In the genomic region with DNA sequence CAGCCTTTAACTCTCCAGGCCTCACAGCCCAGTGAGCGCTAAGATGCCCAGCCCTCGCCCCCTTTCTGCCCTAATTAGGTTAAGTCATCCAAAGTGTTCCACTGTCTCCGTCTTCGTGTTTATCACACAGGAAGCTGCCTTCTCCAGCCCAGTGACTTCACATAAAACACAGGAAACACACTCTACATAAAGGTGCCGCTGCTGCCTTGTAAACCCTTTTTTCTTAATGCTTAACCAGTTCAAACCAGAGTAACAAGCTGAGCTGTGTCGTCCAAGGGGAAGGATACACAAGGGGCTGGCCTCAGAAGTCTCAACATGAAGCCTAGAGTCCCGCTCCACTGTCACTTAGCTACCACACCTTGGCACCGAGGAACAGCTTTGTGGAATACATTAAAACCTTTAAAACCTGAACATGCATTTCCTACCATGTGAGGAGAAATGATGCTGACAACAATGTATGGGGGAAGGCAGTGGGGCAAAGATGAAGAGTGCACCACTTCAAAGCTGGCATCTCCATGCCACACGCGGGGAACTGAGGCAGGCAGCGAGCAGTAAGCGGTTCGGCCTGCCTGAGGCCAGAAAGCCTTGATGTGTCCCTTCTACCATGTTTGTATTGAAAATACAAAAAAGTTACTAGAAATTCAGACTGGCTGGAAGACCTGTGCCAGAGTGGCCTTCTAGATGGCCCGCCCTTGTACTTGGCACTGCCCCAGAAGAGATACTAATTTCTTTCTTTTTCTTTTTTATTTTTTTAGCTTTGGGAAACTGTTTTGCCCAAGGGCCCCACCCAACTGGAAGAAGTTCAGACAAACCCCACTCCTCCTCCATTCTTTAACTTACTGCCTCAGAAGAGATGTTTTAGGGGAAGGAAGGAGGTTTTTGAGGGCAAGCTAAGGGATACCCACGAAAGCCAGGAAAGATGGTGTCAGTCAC, we compare ENCODE assay signal across 9 mouse cellular contexts. TPM values are rescaled to one million over a fixed set of nuclear protein-coding genes. Genes with fewer than 3 reads are reported as not detected.
A peak's percentile ranks its signal among the peaks of the same experiment; 100 is the strongest.
DNase-seq lines count a peak whose midpoint lies in the region; ATAC-seq and TF ChIP-seq lines count a peak whose summit lies in the region.
"Had no signal": no experiment of that assay in that cellular context is flagged by ENCODE, and none has a peak within 500 bp of the region (broad histone marks: within the 10 kb centered on the region; RNA-seq: fewer than 3 reads in every experiment).

No protein-coding gene starts in this region.

- peaks cover 92% of the 10 kb centered on the region for H3K4me1 ChIP-seq in heart, embryonic 12.5 days (replicated peaks)
- peaks cover 48% of the 10 kb centered on the region for H3K4me1 ChIP-seq in limb, embryonic 14.5 days (ENCODE audit: control insufficient read depth, insufficient read depth, low read length)
- H3K4me1 ChIP-seq in stomach, embryonic 14.5 days (ENCODE audit: control insufficient read depth, insufficient read depth, low read length): peaks cover 92% of the 10 kb centered on the region
- H3K4me1 ChIP-seq in forebrain, embryonic 12.5 days: peaks cover 35% of the 10 kb centered on the region

- intact Hi-C loops in heart, postnatal 25 days (cut with DNase I): no loop called here

- POLR2A ChIA-PET in Patski (lab: Charles Lee): interaction anchor here (0.6 to 2.3 kb wide), 10 partner anchors 12 to 86 kb away, joined by 3 to 6 read pairs (median 3); no protein-coding TSS in a partner anchor

- peak overlapping the region; percentile 17; the same call in 1 of the 2 replicates for H3K9ac ChIP-seq in heart, embryonic 12.5 days
- H3K9ac ChIP-seq in limb, embryonic 14.5 days (ENCODE audit: low read depth, low read length, severe bottlenecking): no peak overlapping the region
- no peak overlapping the region for H3K9ac ChIP-seq in stomach, embryonic 14.5 days (replicated peaks; ENCODE audit: low read depth, low read length)
- H3K9ac ChIP-seq in forebrain, embryonic 12.5 days: no peak overlapping the region
- H3K9ac ChIP-seq: forebrain, embryonic 13.5 days had no signal

- H3K9me3 ChIP-seq in heart, embryonic 12.5 days (replicated peaks): no peaks in the 10 kb centered on the region
- no peaks in the 10 kb centered on the region for H3K9me3 ChIP-seq in limb, embryonic 14.5 days (ENCODE audit: control insufficient read depth, low read length)
- no peaks in the 10 kb centered on the region for H3K9me3 ChIP-seq in stomach, embryonic 14.5 days (ENCODE audit: control insufficient read depth, low read depth, low read length)
- no peaks in the 10 kb centered on the region for H3K9me3 ChIP-seq in forebrain, embryonic 12.5 days
- H3K9me3 ChIP-seq: forebrain, embryonic 13.5 days had no signal

- no peak overlapping the region for H3K4me3 ChIP-seq in heart, embryonic 12.5 days
- no peak overlapping the region for H3K4me3 ChIP-seq in limb, embryonic 14.5 days (replicated peaks; ENCODE audit: low read length)
- no peak overlapping the region for H3K4me3 ChIP-seq in stomach, embryonic 14.5 days (ENCODE audit: low read depth, low read length)
- no peak overlapping the region for H3K4me3 ChIP-seq in forebrain, embryonic 12.5 days (replicated peaks)
- H3K4me3 ChIP-seq: forebrain, embryonic 13.5 days had no signal

- WGBS in heart, embryonic 12.5 days: 66% methylated on average over 15 of the region's 15 CpGs
- 55% methylated on average over 15 of the region's 15 CpGs for WGBS in limb, embryonic 14.5 days
- 80% methylated on average over 15 of the region's 15 CpGs for WGBS in stomach, embryonic 14.5 days
- WGBS in forebrain, embryonic 12.5 days: 78% methylated on average over 15 of the region's 15 CpGs

- H3K4me2 ChIP-seq in heart, embryonic 12.5 days: no peak overlapping the region
- H3K4me2 ChIP-seq in limb, embryonic 14.5 days (replicated peaks; ENCODE audit: low read depth, low read length, severe bottlenecking): no peak overlapping the region
- no peak overlapping the region for H3K4me2 ChIP-seq in stomach, embryonic 14.5 days (replicated peaks; ENCODE audit: low read depth, low read length)
- H3K4me2 ChIP-seq in forebrain, embryonic 12.5 days: no peak overlapping the region
- H3K4me2 ChIP-seq: forebrain, embryonic 13.5 days had no signal

- no peak for TF ChIP-seq CTCF in Patski (IDR thresholded peaks at IDR 0.05)

- H3K27me3 ChIP-seq in heart, embryonic 12.5 days (replicated peaks): no peaks in the 10 kb centered on the region
- no peaks in the 10 kb centered on the region for H3K27me3 ChIP-seq in Patski
- H3K27me3 ChIP-seq in limb, embryonic 14.5 days (ENCODE audit: control insufficient read depth, insufficient read depth, low read length): no peaks in the 10 kb centered on the region
- no peaks in the 10 kb centered on the region for H3K27me3 ChIP-seq in stomach, embryonic 14.5 days (ENCODE audit: control insufficient read depth, insufficient read depth, low read length)
- no peaks in the 10 kb centered on the region for H3K27me3 ChIP-seq in forebrain, embryonic 12.5 days
- H3K27me3 ChIP-seq: forebrain, embryonic 13.5 days had no signal

- H3K27ac ChIP-seq in heart, embryonic 12.5 days (ENCODE audit: poor library complexity, severe bottlenecking): peak overlapping the region; percentile 60
- 0 out of 2 replicates have a peak overlapping the region, but pooled peaks have one; percentile 44 for H3K27ac ChIP-seq in limb, embryonic 14.5 days (replicated peaks; ENCODE audit: low read depth, low read length)
- peak overlapping the region; percentile 55 for H3K27ac ChIP-seq in stomach, embryonic 14.5 days (ENCODE audit: low read length)
- no peak overlapping the region for H3K27ac ChIP-seq in forebrain, embryonic 12.5 days
- H3K27ac ChIP-seq: forebrain, embryonic 13.5 days had no signal

- TF ChIP-seq POLR2A in limb, embryonic 14.5 days (IDR thresholded peaks at IDR 0.05; ENCODE audit: borderline replicate concordance, extremely low read depth, insufficient read depth, insufficient read length): no peak

- in situ Hi-C loops in Patski (cut with MboI; ENCODE audit: low pct_unique_long_range_greater_than_20kb): no loop called here

- DNase-seq in heart, postnatal 25 days (ENCODE audit: low spot score): no peak
- DNase-seq in Patski (ENCODE audit: low read depth, low spot score) (no peak), adipocyte (ENCODE audit: low spot score) (no peak)
- no peak for DNase-seq in limb, embryonic 14.5 days (ENCODE audit: low spot score)
- no peak for DNase-seq in right cerebral cortex, postnatal 4 days

- peaks cover 23% of the 10 kb centered on the region for H3K36me3 ChIP-seq in heart, embryonic 12.5 days
- no peaks in the 10 kb centered on the region for H3K36me3 ChIP-seq in limb, embryonic 14.5 days (ENCODE audit: control insufficient read depth, insufficient read depth, low read length)
- H3K36me3 ChIP-seq in stomach, embryonic 14.5 days (ENCODE audit: control insufficient read depth, insufficient read depth, low read length): peaks cover 13% of the 10 kb centered on the region
- peaks cover 6% of the 10 kb centered on the region; the same call in 1 of the 2 replicates for H3K36me3 ChIP-seq in forebrain, embryonic 12.5 days (replicated peaks)

- ATAC-seq in heart, embryonic 12.5 days (ENCODE audit: insufficient number of reproducible peaks, low FRiP score): no peak
- ATAC-seq in Patski: peak; percentile 12
- no peak for ATAC-seq in limb, embryonic 14.5 days (ENCODE audit: low FRiP score, low read depth)
- ATAC-seq in stomach, embryonic 14.5 days (ENCODE audit: insufficient number of reproducible peaks, insufficient read depth, low FRiP score, low read depth): no peak
- no peak for ATAC-seq in forebrain, embryonic 12.5 days (ENCODE audit: low FRiP score)
- ATAC-seq: forebrain, embryonic 13.5 days had no signal

- CTCF ChIA-PET in Patski (lab: Charles Lee): interaction anchor here (0.8 to 2.1 kb wide), 6 partner anchors 11 to 77 kb away, joined by 3 to 9 read pairs (median 3); no protein-coding TSS in a partner anchor

RNA-seq across cellular contexts. Expression of a gene that starts 7.4 kb away (rescaled TPM):
- 41.9 and 42.0 TPM in 2 replicates for polyA plus RNA-seq in heart, embryonic 12.5 days (2016; fragmentation: Nextera tagmentation; extraction: Ambion mirVana)
- 100 to 1,000 TPM; 122 to 124 TPM for total RNA-seq in heart, postnatal 25 days (2021)
- 677 TPM for polyA plus RNA-seq in Patski (2021)
- 38.7 and 46.7 TPM in 2 replicates for polyA plus RNA-seq in limb, embryonic 14.5 days (2012; rRNA removed)
- 53.2 and 54.6 TPM in 2 replicates for polyA plus RNA-seq in limb, embryonic 14.5 days (2014; fragmentation: Nextera tagmentation; extraction: Ambion mirVana)
- 75.4 and 77.1 TPM in 2 replicates for polyA plus RNA-seq in stomach, embryonic 14.5 days (2014; fragmentation: Nextera tagmentation; extraction: Ambion mirVana)
- 24.6 and 27.6 TPM in 2 replicates for polyA plus RNA-seq in forebrain, embryonic 12.5 days (2016; fragmentation: Nextera tagmentation; extraction: Ambion mirVana)
